Mouse (Mus musculus) inflammation-experienced regulatory T-cells, adult 6 months (primary cell): ENCODE measurements at regions not wholly inside any gene's neighbourhood (a gene's known extent, or its start where the extent isn't known, plus 50 kb on each side); places are given as distances from the start of the nearest gene placed in this dataset.
"Not testable (repeated sequence)": the region's sequence is repeated elsewhere in the genome, so short reads cannot be mapped to it uniquely, and the experiment has no call there.

Experiments
- ATAC-seq: one replicate; pipeline ENCODE4 v1.8.0; 2017

DNA sequence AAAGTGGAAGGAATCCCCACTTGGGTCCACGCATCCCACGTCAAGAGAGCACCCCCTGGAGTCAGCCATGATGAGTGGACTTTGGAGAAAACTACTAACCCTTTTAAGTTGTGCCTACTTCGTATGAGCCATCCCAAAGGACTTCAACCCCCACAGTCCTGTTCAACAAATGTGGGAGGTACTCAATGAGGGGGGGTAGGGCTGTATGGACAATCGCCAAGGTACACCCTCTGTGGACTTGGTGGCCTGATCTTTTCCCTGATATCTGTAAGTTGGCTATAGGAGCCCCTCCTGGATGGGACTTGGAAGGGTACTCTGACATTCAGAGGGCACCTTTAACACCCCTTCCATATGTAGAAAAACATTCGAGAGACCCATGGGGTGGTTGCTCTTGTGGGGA is 256.5 kb upstream of the Olfr161 start:
- not testable (repeated sequence) for ATAC-seq

DNA sequence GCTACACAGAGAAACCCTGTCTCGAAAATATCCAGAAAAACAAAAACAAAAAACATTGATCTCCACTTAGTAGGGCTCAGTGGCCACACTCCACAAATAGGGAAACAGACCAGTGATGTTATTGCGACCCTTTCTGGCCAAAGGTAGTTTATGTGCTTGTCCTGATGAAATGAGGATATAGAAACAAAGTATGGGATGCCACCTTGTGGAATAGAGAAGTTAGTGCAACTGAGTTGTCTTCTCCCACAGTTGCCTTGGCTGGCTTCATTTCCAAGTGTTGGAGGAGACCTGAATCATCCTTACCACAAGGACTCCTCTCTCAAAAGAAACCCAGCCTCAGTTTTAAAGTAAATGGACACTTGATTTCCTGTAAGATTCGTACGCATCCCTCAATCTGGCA is 247.5 kb upstream of the Olfr161 start:
- ATAC-seq = peak; percentile 63

DNA sequence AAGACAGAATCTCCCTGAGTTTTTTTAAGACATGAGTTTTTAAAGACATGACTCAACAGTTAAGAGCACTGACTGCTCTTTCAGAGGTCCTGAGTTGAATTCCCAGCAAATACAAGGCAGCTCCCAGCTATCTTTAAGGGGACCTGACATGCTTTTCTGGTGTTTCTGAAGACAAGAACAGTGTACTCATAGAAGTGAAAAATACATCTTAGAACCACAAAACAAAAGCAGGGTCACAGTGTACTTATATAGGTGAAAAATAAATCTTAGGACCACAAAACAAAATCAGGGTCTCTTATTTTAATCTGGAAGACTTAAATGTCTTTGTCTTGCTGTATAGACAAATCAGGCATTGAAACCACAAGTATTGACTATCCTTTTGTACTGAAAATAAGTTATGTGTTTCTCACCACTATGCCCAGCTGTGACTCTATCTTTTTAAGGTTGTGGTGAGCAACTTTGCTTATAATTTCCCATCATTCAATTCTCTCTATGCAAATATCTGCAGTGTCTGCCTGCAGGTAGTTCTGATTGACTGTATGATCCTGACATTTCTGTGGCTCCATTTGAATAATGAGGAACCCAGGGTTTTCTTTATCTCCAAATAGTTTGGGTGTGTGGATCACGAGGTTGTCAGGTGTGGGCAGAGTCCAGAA is 246.0 kb upstream of the Olfr161 start:
- ATAC-seq = not testable (repeated sequence)

DNA sequence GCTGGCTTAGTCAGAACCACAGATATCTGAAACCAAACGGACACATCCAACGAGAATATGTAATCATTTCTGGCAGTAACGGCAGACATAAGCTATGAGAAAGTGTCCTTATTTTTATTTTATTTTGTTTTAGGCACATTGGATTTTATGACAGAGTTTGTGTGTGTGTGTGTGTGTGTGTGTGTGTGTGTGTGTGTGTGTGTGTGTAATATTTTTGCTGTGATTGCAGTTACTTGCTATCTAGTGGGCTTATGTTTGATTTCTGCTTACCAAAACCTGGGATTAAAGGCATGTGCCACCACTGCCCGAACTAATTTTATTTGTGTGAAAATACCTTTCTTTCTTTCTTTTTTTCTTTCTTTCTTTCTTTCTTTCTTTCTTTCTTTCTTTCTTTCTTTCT is 241.5 kb upstream of the Olfr161 start:
- not testable (repeated sequence) for ATAC-seq

DNA sequence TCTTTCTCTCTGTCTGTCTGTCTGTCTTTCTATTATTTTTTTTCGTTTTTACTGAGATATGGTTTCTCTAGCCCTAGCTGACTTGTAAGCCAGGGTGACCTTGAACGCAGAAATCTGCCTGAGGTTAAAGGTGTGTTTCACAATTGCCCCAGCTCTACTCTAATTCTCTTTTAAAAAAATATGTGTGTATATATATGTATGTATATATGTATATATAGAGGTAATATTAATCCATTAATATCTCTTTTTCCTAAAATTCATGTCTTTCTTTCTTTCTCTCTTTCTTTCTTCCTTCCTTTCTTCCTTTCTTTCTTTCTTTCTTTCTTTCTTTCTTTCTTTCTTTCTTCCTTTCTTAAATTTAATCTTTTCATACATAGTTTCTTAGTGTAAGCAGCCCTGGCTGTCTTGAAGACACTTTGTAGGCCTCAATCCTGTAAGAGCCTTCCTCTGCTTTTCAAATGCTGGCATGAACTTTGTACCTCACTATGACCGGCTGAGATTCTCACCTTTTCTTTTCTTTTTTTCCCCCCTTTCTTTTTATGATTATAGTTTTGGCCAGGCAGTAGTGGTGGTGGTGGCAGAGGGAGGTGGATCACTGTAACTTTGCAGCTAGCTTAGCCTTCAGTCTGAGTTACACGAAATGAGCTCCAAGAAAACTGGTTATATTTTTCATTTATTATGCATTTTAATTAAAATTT is 240.8 kb upstream of the Olfr161 start:
- ATAC-seq = not testable (repeated sequence)

DNA sequence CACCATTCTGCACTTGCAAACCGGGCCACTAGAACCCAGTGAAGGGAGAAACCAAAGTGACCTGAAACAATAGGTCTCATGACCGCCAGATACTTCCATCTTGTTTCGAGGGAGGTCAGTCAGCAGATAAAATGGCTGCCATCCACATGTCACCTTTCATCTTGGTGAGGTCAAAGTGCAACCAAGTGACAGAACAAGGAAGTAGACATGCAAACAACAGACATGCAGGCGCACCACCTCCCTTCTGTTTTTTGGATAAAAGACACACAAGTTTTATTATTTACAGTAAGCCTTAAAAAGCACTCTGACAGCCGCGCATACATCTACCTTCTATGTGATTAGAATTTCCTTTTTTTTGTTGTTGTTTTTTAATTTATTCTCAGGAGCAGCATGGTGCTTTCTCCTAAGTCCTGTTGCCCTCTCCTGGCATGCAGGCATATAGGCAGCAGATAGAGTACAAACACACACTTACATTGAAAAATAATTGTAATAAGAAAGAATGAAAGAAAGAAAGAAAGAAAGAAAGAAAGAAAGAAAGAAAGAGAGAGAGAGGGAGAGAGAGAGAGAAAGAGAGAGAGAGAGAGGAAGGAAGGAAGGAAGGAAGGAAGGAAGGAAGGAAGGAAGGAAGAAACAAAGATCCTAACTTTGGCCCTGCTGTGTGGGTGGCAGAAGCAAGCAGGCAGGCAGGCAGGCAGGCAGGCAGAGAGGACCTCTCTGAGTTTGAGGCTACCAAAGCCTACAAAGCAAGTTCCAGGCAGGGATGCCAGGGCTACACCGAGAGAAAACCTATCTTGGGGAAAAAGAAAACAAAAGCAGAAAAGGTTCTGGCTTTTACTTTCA is 240.0 kb upstream of the Olfr161 start:
- ATAC-seq = peak; percentile 77

DNA sequence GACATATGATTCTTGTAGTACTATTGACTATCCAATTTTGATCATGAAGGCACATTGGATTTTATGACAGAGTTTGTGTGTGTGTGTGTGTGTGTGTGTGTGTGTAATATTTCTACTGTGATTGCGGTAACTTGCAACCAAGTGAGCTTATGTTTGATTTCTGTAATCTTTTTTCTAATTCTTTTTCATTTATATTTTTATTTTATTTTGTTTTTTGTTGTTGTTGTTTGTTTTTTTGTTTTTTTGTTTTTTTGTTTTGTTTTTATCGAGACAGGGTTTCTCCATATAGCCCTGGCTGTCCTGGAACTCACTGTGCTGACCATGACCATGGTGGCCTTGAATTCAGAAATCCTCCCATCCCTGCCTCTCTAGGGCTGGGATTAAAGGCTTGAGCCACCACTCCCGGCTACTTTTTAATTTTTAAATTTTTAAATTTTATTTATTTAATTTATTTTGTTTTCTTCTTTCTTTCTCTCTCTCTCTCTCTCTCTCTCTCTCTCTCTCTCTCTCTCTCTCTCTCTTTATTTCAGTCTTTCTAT is 239.3 kb upstream of the Olfr161 start:
- not testable (repeated sequence) for ATAC-seq
